8 mouse cellular contexts compared by ENCODE assay signal in the genomic region with DNA sequence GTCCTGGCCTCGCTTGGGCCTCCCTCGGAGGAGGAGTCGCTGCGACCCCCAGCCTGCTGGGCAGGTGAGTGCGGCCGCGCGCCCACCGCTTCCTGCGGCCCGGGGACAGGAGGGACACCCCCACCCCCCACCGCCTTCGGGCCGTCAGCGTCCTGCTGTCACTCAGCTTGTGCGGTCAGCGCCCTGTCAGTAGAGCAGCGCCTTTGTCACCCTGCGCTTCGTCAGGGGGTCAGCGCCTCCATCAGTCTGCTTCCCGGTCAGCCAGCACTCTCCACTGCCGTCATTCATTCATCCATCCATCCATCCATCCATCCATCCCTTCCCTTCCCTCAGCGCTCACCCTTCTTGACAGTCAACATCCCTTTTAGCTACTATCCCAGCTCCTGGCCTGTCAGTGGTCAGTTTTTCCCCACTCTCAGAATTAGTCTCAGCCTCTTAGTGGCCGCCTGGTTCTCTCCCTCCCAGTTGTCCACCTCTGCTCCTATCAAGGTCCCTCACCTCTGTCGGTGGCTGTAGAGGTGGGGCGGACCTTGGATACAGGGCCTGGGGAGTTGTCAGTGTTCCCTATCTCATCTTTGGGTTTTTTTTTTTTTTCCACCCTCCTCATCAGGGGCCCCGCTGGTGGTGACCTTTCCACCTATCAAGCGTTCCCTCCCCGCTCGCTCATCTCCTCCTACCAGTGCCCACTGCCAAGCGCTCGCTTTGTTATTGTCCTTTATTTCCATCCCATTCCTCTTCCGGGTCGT. TPM values are rescaled to one million over a fixed set of nuclear protein-coding genes. Genes with fewer than 3 reads are reported as not detected.
DNase-seq lines count a peak whose midpoint lies in the region; ATAC-seq lines count a peak whose summit lies in the region.

No protein-coding gene starts in this region.

- under 1% methylated on average over 34 of the region's 35 CpGs for WGBS in heart, embryonic 13.5 days

- intact Hi-C loops in left cerebral cortex, postnatal 4 days (cut with DNase I), result no loop called here

- no peaks in the 10 kb centered on the region; the same call in 1 of the 2 replicates for H3K9me3 ChIP-seq in heart, embryonic 13.5 days

- H3K4me2 ChIP-seq in heart, embryonic 13.5 days, result peak overlapping the region; percentile 85

- H3K4me1 ChIP-seq in heart, embryonic 13.5 days, result peaks cover 46% of the 10 kb centered on the region

- peak overlapping the region; percentile 91 for H3K27ac ChIP-seq in heart, embryonic 13.5 days (replicated peaks)

- peaks cover 13% of the 10 kb centered on the region for H3K36me3 ChIP-seq in heart, embryonic 13.5 days

- DNase-seq in embryo, embryonic 10 days (ENCODE audit: low spot score), result peak; percentile 42
- DNase-seq in embryo, embryonic 11 days, result no peak
- DNase-seq in CD4-positive, CD25-positive, alpha-beta regulatory T cell, adult 2 months (ENCODE audit: low read depth, low spot score), result peak; percentile 31
- peak; percentile 57 to 58 for DNase-seq in cerebellum, postnatal 10 days
- DNase-seq in left cerebral cortex, postnatal 4 days, result peak; percentile 30
- peak; percentile 42 for DNase-seq in mesoderm, embryonic 11.5 days (ENCODE audit: low read depth, low spot score)
- DNase-seq in spleen, postnatal 14 days (ENCODE audit: low spot score in 2 of 2), result peak; percentile 13 to 14

- peak; percentile 6; the same call in 1 of the 2 replicates for ATAC-seq in heart, embryonic 13.5 days (ENCODE audit: extremely low read depth, insufficient number of reproducible peaks, low FRiP score, low TSS enrichment)

- peak overlapping the region; percentile 96 for H3K9ac ChIP-seq in heart, embryonic 13.5 days

- no peaks in the 10 kb centered on the region for H3K27me3 ChIP-seq in heart, embryonic 13.5 days (replicated peaks)

- H3K4me3 ChIP-seq in heart, embryonic 13.5 days, result peak overlapping the region; percentile 95

RNA-seq across cellular contexts. Expression of a gene that starts 0.5 kb away (rescaled TPM):
- polyA plus RNA-seq in heart, embryonic 13.5 days (2015; fragmentation: Nextera tagmentation; extraction: Ambion mirVana), result 20.5 and 20.8 TPM in 2 replicates
- 100 to 1,000 TPM; 163 to 165 TPM for total RNA-seq in left cerebral cortex, postnatal 4 days (2021)

RNA-seq across cellular contexts. Expression of a gene that starts 15.6 kb away (rescaled TPM):
- 17.4 and 17.9 TPM in 2 replicates for polyA plus RNA-seq in heart, embryonic 13.5 days (2015; fragmentation: Nextera tagmentation; extraction: Ambion mirVana)
- 10 to 100 TPM; 46.6 to 49.4 TPM for total RNA-seq in left cerebral cortex, postnatal 4 days (2021)

RNA-seq across cellular contexts. Expression of a gene that starts 31.3 kb away (rescaled TPM):
- polyA plus RNA-seq in heart, embryonic 13.5 days (2015; fragmentation: Nextera tagmentation; extraction: Ambion mirVana), result 84.6 and 99.0 TPM in 2 replicates
- 100 to 1,000 TPM; 100 TPM for total RNA-seq in left cerebral cortex, postnatal 4 days (2021)
